Mouse (Mus musculus) spleen, adult 2 months (tissue): ENCODE measurements at regions not wholly inside any gene's neighbourhood (a gene's known extent, or its start where the extent isn't known, plus 50 kb on each side); places are given as distances from the start of the nearest gene placed in this dataset.

Source experiments
- CTCF ChIP-seq: fragments of 200-500 bp; IDR thresholded peaks from 2 replicates; pipeline ENCODE4 v1.5.1; 2011; ENCODE audit warnings: mild to moderate bottlenecking, inconsistent platforms; ENCODE audit not compliant: insufficient read depth, insufficient read length, insufficient replicate concordance; ENCODE audit errors: extremely low read depth
- POLR2A ChIP-seq: fragments of 200-500 bp; IDR thresholded peaks from 2 replicates; pipeline ENCODE4 v1.6.1; 2011; ENCODE audit warnings: low read depth, low read length, inconsistent platforms

DNA sequence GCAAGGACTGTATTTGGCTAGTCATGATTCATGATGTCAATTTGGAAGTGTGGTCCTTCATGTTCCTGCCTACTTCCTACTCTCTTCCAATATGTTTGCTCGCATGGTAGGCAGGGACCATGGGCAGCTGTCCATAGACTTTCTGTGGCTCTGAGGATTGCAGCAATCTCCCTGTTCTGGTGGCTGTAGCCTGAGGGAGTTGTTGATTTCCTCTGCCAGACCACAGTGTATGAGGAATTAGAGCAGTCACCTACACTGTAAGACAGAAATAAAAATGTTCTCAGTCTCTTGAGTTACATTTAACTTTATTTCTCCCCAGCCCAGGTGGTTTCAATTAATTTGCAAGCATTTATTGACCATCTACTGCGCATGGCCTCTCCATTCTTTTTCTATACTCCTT, 190.5 kb downstream of the 4930564D02Rik start:
- TF ChIP-seq POLR2A (no peak), CTCF (no peak)
